In the genomic region with DNA sequence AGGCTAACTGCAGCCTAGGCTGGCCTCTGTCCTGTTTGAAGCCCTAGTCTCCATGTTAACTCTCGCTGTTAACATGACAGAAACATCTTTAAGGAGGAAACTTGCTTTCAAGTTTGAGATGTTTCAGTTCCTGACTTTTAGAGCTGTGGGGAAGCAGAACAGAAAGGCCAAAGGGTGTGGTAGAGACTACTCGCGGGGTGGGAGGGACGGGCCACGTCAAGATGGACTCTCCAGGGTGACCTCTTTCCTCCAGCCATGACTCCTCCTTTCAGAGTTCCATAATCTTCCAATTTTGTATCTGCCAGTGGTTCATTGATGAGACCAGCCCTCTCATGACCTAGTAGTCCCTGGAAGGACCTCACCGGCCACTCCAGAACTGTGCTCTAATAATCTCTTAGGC, we compare ENCODE assay signal across 22 mouse cellular contexts. TPM values are rescaled to one million over a fixed set of nuclear protein-coding genes. Genes with fewer than 3 reads are reported as not detected.
DNase-seq lines count a peak whose midpoint lies in the region; ATAC-seq and TF ChIP-seq lines count a peak whose summit lies in the region.
"Had no signal": no experiment of that assay in that cellular context is flagged by ENCODE, and none has a peak within 500 bp of the region (broad histone marks: within the 10 kb centered on the region; RNA-seq: fewer than 3 reads in every experiment).

No protein-coding gene starts in this region.

- peak overlapping the region; percentile 70; the same call in 1 of the 2 replicates for H3K27ac ChIP-seq in layer of hippocampus, adult 2 months
- peak overlapping the region; percentile 90 for H3K27ac ChIP-seq in liver, embryonic 12.5 days

- peaks cover 15% of the 10 kb centered on the region for H3K36me3 ChIP-seq in liver, embryonic 12.5 days
- peaks cover 23% of the 10 kb centered on the region for H3K36me3 ChIP-seq in megakaryocyte, embryonic 14.5 days (replicated peaks; ENCODE audit: low read length)

- no peak overlapping the region for H3K4me3 ChIP-seq in layer of hippocampus, adult 2 months
- H3K4me3 ChIP-seq in liver, embryonic 12.5 days, result no peak overlapping the region
- H3K4me3 ChIP-seq in megakaryocyte, embryonic 14.5 days (replicated peaks), result peak overlapping the region; percentile 75
- H3K4me3 ChIP-seq: embryonic facial prominence, embryonic 10.5 days had no signal

- peak overlapping the region; percentile 56 for H3K4me2 ChIP-seq in liver, embryonic 12.5 days
- H3K4me2 ChIP-seq: heart, embryonic 11.5 days; midbrain, embryonic 11.5 days had no signal

- peak overlapping the region; percentile 57 for H3K9ac ChIP-seq in liver, embryonic 12.5 days

- H3K9me3 ChIP-seq in liver, embryonic 12.5 days (replicated peaks), result no peaks in the 10 kb centered on the region
- 0 out of 2 replicates have a peak, but pooled peaks cover 3% of the 10 kb centered on the region for H3K9me3 ChIP-seq in megakaryocyte, embryonic 14.5 days
- H3K9me3 ChIP-seq: embryonic facial prominence, embryonic 10.5 days had no signal

- H3K4me1 ChIP-seq in liver, embryonic 12.5 days, result peaks cover 62% of the 10 kb centered on the region
- H3K4me1 ChIP-seq in megakaryocyte, embryonic 14.5 days, result peaks cover 59% of the 10 kb centered on the region

- TF ChIP-seq CTCF in layer of hippocampus, adult 2 months (conservative IDR thresholded peaks at IDR 0.05), result no peak

- DNase-seq in layer of hippocampus, adult 2 months (ENCODE audit: low spot score in 2 of 2), result no peak
- DNase-seq in layer of hippocampus, postnatal 36 days, result no peak
- no peak for DNase-seq in natural killer cell, adult 2 months (ENCODE audit: low spot score in 2 of 2)
- no peak for DNase-seq in frontal cortex, postnatal 25 days (ENCODE audit: low spot score in 2 of 2)
- DNase-seq in cerebellum, adult 8-10 months, result no peak
- DNase-seq: cerebellum, adult 11-12 months; cerebellum, postnatal 36 days; gastrocnemius, postnatal 25 days; heart, postnatal 36 days; kidney, adult 11 months; kidney, postnatal 36 days; lung, postnatal 14 days; thymus, postnatal 14 days had no signal

- no peaks in the 10 kb centered on the region for H3K27me3 ChIP-seq in liver, embryonic 12.5 days (replicated peaks)
- H3K27me3 ChIP-seq in megakaryocyte, embryonic 14.5 days (replicated peaks), result peaks cover 37% of the 10 kb centered on the region

- 0 out of 2 replicates have a peak, but pooled peaks have one; percentile 17 for ATAC-seq in common myeloid progenitor, adult 5-6 weeks (replicated peaks; ENCODE audit: low read depth, poor library complexity, severe bottlenecking)
- peak; percentile 43 for ATAC-seq in liver, embryonic 12.5 days
- ATAC-seq: forebrain, embryonic 16.5 days; hindbrain, embryonic 16.5 days had no signal

- 63% methylated on average over 6 of the region's 6 CpGs for WGBS in liver, embryonic 12.5 days (ENCODE audit: insufficient replicate concordance)

RNA-seq across cellular contexts. Expression of gene Pacs2, which starts 17.1 kb away (rescaled TPM):
- 10 to 100 TPM; 79.6 to 81.8 TPM for total RNA-seq in layer of hippocampus, adult 2 months (2021)
- 10 to 100 TPM; 87.3 to 88.1 TPM for total RNA-seq in layer of hippocampus, postnatal 36 days (2021)
- total RNA-seq in common myeloid progenitor, adult 5-6 weeks (2017), result 15.5 and 15.9 TPM in 2 replicates
- 8.3 and 9.6 TPM in 2 replicates for polyA plus RNA-seq in liver, embryonic 12.5 days (2016; fragmentation: Nextera tagmentation; extraction: Ambion mirVana)
- polyA plus RNA-seq in megakaryocyte, embryonic 14.5 days (2012; ENCODE audit: insufficient read depth, low replicate concordance), result 7.0 and 8.7 TPM in 2 replicates

RNA-seq across cellular contexts. Expression of gene Brf1, which starts 30.9 kb away (rescaled TPM):
- 10 to 100 TPM; 55.6 to 57.4 TPM for total RNA-seq in layer of hippocampus, adult 2 months (2021)
- total RNA-seq in layer of hippocampus, postnatal 36 days (2021), result 10 to 100 TPM; 54.8 to 57.8 TPM
- 52.4 and 55.2 TPM in 2 replicates for total RNA-seq in common myeloid progenitor, adult 5-6 weeks (2017)
- 46.2 and 47.1 TPM in 2 replicates for polyA plus RNA-seq in liver, embryonic 12.5 days (2016; fragmentation: Nextera tagmentation; extraction: Ambion mirVana)
- polyA plus RNA-seq in megakaryocyte, embryonic 14.5 days (2012; ENCODE audit: insufficient read depth, low replicate concordance), result 11.5 and 16.3 TPM in 2 replicates

RNA-seq across cellular contexts. Expression of gene Tex22, which starts 42.9 kb away (rescaled TPM):
- 1 to 10 TPM in 1 of 2 experiments, under 1 TPM in 1; 0.81 to 2.1 TPM for total RNA-seq in layer of hippocampus, adult 2 months (2021)
- total RNA-seq in layer of hippocampus, postnatal 36 days (2021), result under 1 TPM; 0.27 to 0.46 TPM
- total RNA-seq in common myeloid progenitor, adult 5-6 weeks (2017), result not detected in 2 replicates
- not detected in 2 replicates for polyA plus RNA-seq in liver, embryonic 12.5 days (2016; fragmentation: Nextera tagmentation; extraction: Ambion mirVana)
- not detected in 2 replicates for polyA plus RNA-seq in megakaryocyte, embryonic 14.5 days (2012; ENCODE audit: insufficient read depth, low replicate concordance)
- total RNA-seq: gastrocnemius, postnatal 25 days; heart, postnatal 36 days had no signal
- polyA plus RNA-seq: embryonic facial prominence, embryonic 10.5 days; forebrain, embryonic 16.5 days; hindbrain, embryonic 16.5 days; midbrain, embryonic 11.5 days; stomach, embryonic 16.5 days had no signal

RNA-seq across cellular contexts. Expression of gene Btbd6, which starts 55.2 kb away (rescaled TPM):
- 10 to 100 TPM; 55.8 to 55.9 TPM for total RNA-seq in layer of hippocampus, adult 2 months (2021)
- 10 to 100 TPM; 55.4 to 56.3 TPM for total RNA-seq in layer of hippocampus, postnatal 36 days (2021)
- 3.2 and 7.4 TPM in 2 replicates for total RNA-seq in common myeloid progenitor, adult 5-6 weeks (2017)
- polyA plus RNA-seq in liver, embryonic 12.5 days (2016; fragmentation: Nextera tagmentation; extraction: Ambion mirVana), result 9.2 and 10.1 TPM in 2 replicates
- 25.3 and 64.2 TPM in 2 replicates for polyA plus RNA-seq in megakaryocyte, embryonic 14.5 days (2012; ENCODE audit: insufficient read depth, low replicate concordance)
